Mouse (Mus musculus) urinary bladder, postnatal 36 days (tissue): ENCODE measurements around the gene Znrd1.
"Not testable (repeated sequence)": the region's sequence is repeated elsewhere in the genome, so short reads cannot be mapped to it uniquely, and the experiment has no call there.

ENCODE experiments used
- DNase-seq, 2 experiments: peaks; one replicate each; pipeline ENCODE4 v3.0.0; 2022; ENCODE audit warnings: low spot score in 2 of 2, mixed read lengths in 1 of 2

The Znrd1 gene

GRCm38 (mm10) chr17:36957999-36958743 lies at the start of gene Znrd1, which contains the start of gene Znrd1as:
Gene Znrd1, minus strand, starts transcription at chr17:36958559.
Gene Znrd1as, plus strand, starts transcription at chr17:36958592.
- peak; percentile 87 to 93 for DNase-seq

DNA sequence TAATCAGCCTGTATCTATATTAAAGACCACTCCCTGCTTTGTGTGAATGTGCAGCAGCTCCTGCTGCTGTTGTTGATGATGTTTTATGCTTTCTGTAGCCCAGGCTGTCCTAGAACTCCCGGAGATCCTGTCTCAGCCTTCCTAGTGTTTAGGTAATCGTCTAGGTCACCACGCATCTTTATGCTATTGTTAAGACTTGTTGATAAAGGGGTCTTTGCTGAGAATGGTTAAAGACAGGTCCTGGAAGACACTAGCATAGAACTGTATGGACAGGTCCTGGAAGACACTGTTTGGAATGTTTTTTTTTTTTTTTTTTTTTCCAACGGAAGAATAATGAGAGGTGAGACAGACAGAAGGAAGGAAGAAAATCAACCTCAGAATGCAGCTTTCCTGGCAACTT lies 45.0 kb upstream of the Znrd1 start:
- DNase-seq: no peak

DNA sequence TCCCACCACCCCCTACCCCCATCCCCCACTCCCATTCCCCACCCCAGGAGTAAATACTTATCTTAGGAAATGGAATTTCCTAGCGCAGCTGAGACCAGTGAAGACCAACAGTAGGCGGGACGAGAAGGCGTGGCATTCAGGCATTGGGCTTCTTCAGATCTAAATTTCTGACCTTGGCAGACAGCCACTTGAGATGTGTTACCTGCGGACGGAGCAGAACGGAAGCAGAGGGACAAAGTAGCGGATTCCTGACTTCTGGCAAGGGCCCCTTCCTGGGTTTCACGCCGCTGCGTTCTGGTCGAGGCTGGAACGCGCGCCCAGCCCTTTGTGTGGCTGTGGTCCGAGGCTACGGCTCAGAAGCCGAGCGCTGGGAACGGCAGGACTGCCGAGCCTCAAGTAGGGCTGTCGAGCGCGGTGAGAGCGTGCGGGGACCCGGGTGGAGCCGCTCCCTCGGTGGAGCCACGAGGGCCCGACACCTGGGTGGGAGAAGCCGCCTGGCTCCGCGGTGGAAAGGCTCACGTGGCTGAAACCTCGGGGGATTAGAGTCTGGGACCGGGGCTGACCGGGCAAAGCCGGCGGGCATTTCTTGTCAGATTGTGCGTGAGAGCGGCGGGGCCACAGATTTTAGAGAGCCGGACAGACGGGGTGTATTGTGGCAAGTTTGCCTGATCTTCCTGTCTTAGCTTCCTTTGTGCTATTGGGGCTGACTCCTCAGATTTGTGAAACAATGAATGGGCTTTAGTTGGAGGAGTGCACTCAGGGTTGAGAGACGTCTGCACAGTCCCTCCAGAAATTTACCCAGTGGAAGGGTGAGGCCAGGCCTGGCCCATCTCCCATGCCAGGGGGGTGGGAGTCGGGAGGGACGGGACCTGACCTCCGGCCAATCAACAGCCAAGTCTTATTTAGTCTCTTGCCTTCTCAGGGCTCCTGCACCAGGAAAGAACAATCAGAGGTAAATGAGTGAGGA lies 44.3 kb upstream of the Znrd1 start:
- peak; percentile 46 to 53 for DNase-seq

DNA sequence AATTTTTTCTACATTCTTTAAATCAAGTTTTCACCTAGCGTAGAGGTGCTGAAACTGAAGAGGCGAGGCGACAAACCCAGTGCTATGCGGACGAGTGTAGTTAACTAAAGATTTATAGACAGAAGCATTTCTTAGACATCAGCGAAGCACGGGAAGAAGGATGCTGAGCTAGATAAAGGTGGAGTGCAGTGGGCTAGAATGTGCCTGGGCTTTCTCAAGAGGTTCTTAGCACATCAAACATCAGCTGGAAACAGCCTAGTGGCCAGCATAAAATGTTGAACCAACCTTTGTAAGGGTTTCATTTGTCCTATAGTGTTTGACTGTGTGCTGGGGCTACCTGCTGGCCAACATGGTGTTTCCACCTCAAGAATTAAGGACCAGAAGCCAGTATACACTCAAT lies 42.5 kb upstream of the Znrd1 start, which contains the start of gene Zfp57:
TSS of gene Zfp57 (plus strand) at position 301 of the 400 bp plus-strand sequence.
- DNase-seq: no peak

GRCm38 (mm10) chr17:36998477-36998876 lies 40.1 kb upstream of the Znrd1 start:
- DNase-seq: no peak

DNA sequence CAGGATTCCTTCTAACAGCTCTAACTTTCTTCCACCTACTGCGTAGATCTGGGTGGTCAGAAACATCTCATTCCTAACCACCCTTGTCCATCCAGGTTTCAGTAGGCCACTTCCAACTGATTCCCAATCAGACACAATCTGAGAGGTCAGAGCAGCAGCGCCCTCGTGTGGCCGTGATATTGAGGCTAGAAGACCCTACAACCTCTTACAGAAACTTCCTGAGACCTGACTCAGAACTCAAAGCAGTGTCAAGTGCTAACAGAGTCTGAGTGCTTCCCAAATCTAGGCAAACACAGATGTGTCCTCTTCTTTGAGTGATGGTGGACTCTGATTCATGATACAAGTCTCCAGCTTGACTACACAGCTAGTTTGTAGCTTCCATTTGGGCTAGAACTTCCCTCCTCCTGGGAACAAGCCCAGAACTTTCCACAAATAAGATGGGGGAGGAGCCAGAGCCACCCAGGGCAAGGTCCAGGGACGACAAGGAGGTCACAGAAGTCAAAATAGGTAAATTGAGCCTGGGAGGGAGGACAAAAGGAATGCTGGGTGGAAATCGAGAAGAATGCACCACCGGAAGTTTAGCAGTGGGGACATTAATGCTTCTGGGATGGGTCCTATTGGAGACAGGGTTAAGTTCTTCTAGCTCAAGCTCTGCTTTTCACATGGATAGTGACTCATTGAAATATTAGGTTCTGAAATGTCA lies 38.8 kb upstream of the Znrd1 start:
- DNase-seq: peak; percentile 55 to 75

DNA sequence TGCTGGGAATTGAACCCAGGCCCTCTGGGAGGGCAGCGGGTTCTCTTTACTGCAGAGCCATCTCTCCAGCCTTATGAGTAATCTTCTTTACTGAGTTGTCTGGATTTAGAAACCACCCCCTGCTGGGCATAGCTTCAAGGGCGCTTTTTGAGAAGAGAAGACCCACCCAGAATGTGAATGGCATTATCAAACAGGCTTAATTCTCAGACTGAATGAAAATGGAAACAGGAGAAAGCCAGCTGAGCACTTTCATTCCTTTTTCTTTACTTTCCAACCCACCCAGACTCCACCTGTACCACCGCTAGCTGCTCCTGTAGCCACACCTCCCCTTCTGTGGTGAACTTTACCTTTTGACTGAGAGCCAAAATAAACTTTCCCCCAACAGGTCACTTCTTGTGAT lies 37.1 kb upstream of the Znrd1 start:
- no peak for DNase-seq

- no peak for DNase-seq
Measured at GRCm38 (mm10) chr17:36994528-36994927, 36.2 kb upstream of the Znrd1 start.

GRCm38 (mm10) chr17:36993770-36994325 lies 35.5 kb upstream of the Znrd1 start:
- DNase-seq: no peak

GRCm38 (mm10) chr17:36992336-36993104 lies 34.2 kb upstream of the Znrd1 start:
- no peak for DNase-seq

DNA sequence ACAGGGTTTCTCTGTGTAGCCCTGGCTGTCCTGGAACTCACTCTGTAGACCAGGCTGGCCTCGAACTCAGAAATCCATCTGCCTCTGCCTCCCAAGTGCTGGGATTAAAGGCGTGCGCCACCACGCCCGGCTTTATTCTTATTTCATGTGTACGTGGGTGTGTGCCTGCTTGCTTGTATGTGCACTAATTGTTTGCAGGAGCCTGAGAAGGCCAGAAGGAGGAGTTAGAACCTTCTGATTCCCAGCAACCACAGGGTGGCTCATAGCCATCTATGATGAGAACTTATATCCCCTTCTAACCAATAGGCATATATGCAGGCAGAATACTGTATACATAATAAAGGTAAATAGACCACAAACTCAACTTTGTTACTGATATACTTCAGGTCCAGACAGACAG lies 32.3 kb upstream of the Znrd1 start:
- not testable (repeated sequence) for DNase-seq

DNA sequence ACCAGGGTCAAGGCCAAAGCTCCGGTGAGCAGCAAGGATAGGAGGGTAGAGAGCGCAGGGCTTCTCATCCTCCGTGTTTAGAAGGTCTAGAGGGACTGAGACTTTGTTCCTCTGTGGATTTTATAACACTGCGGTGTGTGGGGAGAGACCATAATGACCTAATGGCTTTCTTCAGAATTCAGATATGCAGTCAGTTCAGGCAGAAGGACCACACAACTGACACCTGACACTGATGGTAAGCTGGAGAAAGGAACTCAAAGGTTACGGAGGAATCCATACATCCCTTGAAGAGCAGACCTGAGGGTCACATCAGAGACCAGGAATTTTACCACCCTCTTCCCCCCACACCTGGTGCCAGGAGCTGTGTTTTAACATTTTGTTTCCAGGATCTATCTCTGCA lies 31.1 kb upstream of the Znrd1 start, which contains the start of gene H2-M5:
TSS of gene H2-M5 (minus strand) at position 101 of the 400 bp plus-strand sequence.
- no peak for DNase-seq

DNA sequence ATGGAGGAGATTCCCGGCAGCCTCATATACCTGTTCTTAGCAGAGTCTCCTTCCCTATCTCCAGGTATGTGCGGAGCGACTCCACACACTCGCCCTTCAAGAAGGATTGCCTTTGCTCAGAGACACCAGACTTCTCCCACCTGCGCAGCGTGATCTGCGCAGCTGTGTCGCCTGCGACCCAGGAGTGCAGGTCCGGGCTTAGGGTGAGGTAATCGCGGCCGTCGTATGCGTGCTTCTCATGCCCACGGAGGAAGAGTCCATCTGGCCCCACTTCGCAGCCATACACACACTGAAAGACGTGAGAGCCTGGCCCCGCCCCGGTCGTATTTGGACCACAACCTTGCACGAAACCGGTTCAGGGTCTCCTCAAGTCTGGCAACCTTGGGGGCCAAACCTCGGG lies 30.1 kb upstream of the Znrd1 start:
- no peak for DNase-seq

GRCm38 (mm10) chr17:36982253-36983155 lies 24.1 kb upstream of the Znrd1 start:
- no peak for DNase-seq

- no peak for DNase-seq
Measured at GRCm38 (mm10) chr17:36981845-36982244, 23.5 kb upstream of the Znrd1 start.

- DNase-seq: no peak
Measured at GRCm38 (mm10) chr17:36981221-36981813, 23.0 kb upstream of the Znrd1 start, which contains the start of gene 2410137M14Rik. Gene 2410137M14Rik, minus strand, starts transcription at chr17:36981237.

GRCm38 (mm10) chr17:36973271-36973787 lies 15.0 kb upstream of the Znrd1 start:
- DNase-seq: no peak

GRCm38 (mm10) chr17:36972791-36973190 lies 14.4 kb upstream of the Znrd1 start:
- DNase-seq: no peak
